Mouse (Mus musculus) lung, adult 2 months (tissue): ENCODE results near the gene Rgs21.

Experiments used
- CTCF ChIP-seq: fragments of 200-500 bp; IDR thresholded peaks from 2 replicates; pipeline ENCODE4 v1.5.1; 2011; ENCODE audit warnings: mild to moderate bottlenecking, low read length, control low read depth; ENCODE audit not compliant: insufficient read depth
- POLR2A ChIP-seq: fragments of 200-500 bp; IDR thresholded peaks from 2 replicates; pipeline ENCODE4 v1.6.1; 2011; ENCODE audit warnings: low read depth, mild to moderate bottlenecking, control low read depth, low read length, borderline replicate concordance; ENCODE audit errors: extremely low read depth

DNA sequence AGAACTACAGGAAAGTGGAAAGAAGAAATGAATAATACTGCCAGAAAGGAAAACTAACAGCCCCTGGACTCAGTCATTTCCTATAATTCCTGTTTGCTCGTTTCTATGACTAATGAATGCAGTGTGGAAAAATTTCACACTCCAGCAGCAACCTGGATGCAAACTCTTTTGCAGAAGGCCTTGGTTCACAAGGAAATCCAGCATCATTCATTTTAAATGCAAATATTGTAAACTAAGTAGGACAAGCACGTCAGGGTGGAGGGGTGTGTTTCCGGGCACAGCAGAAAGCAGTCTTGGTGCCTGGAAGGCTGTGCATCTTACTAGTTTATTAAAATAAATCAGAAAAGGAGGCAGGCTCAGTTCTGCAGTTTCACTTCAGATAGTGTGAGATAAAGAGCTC lies 69.4 kb downstream of the Rgs21 start:
- TF ChIP-seq CTCF (no peak), POLR2A (no peak)
